Comparison of ENCODE assay signal across 16 mouse cellular contexts in the genomic region with DNA sequence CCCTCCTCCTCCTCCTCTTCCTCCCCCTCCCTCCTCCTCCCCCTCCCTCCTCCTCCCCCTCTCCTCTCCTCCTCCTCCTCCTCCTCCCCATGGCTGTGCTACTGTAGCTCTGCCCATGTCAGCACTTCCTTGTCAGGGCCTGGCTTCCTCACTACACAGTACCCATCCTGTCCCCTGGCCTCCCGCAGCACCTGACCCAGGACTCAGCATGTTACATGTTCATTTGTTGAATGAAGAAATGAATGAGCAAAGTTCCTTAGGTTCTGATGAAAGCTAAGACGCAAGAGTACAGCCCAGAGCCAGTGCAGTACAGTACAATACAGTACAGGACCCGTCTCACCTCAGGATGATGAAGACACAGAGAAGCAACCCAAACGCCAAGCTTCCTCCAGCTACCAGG. TPM values are rescaled to one million over a fixed set of nuclear protein-coding genes. Genes with fewer than 3 reads are reported as not detected.
DNase-seq lines count a peak whose midpoint lies in the region; ATAC-seq lines count a peak whose summit lies in the region.
"Had no signal": no experiment of that assay in that cellular context is flagged by ENCODE, and none has a peak within 500 bp of the region (broad histone marks: within the 10 kb centered on the region; RNA-seq: fewer than 3 reads in every experiment).

No protein-coding gene starts in this region.

- 64% methylated on average over 4 of the region's 4 CpGs for WGBS in liver, embryonic 12.5 days (ENCODE audit: insufficient replicate concordance)
- 71% methylated on average over 4 of the region's 4 CpGs for WGBS in liver, embryonic 11.5 days
- WGBS in limb, embryonic 10.5 days: 80% methylated on average over 4 of the region's 4 CpGs

- peaks cover 86% of the 10 kb centered on the region for H3K4me1 ChIP-seq in liver, embryonic 12.5 days
- H3K4me1 ChIP-seq in liver, embryonic 11.5 days (replicated peaks; ENCODE audit: control insufficient read depth, insufficient read depth, low read length): peaks cover 9% of the 10 kb centered on the region
- no peaks in the 10 kb centered on the region for H3K4me1 ChIP-seq in limb, embryonic 10.5 days
- H3K4me1 ChIP-seq: hindbrain, embryonic 15.5 days had no signal

- peaks cover 6% of the 10 kb centered on the region for H3K36me3 ChIP-seq in liver, embryonic 12.5 days
- no peaks in the 10 kb centered on the region for H3K36me3 ChIP-seq in liver, embryonic 11.5 days (ENCODE audit: control insufficient read depth, insufficient read depth, low read length)
- no peaks in the 10 kb centered on the region for H3K36me3 ChIP-seq in limb, embryonic 10.5 days
- H3K36me3 ChIP-seq: heart, embryonic 12.5 days; hindbrain, embryonic 15.5 days had no signal

- no peak for DNase-seq in liver, embryonic 11.5 days (ENCODE audit: low spot score)
- peak; percentile 60 for DNase-seq in CD4-positive helper T cell, adult 2 months (ENCODE audit: low read depth, low spot score)
- DNase-seq in limb, embryonic 10.5 days (ENCODE audit: low spot score): no peak
- DNase-seq in urinary bladder, postnatal 4 days (ENCODE audit: low spot score in 2 of 2): no peak
- no peak for DNase-seq in ovary, postnatal 36 days (ENCODE audit: low spot score)
- DNase-seq in spleen, adult 12 weeks (ENCODE audit: low spot score): no peak
- DNase-seq: adrenal gland, postnatal 25 days; forebrain, postnatal 0 days; gastrocnemius, postnatal 14 days; heart, postnatal 36 days had no signal

- H3K4me2 ChIP-seq in liver, embryonic 12.5 days: no peak overlapping the region
- H3K4me2 ChIP-seq in liver, embryonic 11.5 days: no peak overlapping the region
- H3K4me2 ChIP-seq: forebrain, embryonic 13.5 days; heart, embryonic 12.5 days; hindbrain, embryonic 15.5 days had no signal

- ATAC-seq in liver, embryonic 12.5 days: no peak
- no peak for ATAC-seq in liver, embryonic 11.5 days (replicated peaks; ENCODE audit: low FRiP score)
- peak; percentile 28 for ATAC-seq in CD4-positive, CD25-positive, alpha-beta regulatory T cell, adult 4 months
- ATAC-seq: forebrain, embryonic 13.5 days; forebrain, postnatal 0 days had no signal

- H3K9me3 ChIP-seq in liver, embryonic 12.5 days (replicated peaks): peaks cover 6% of the 10 kb centered on the region; the same call in 1 of the 2 replicates
- H3K9me3 ChIP-seq in liver, embryonic 11.5 days (ENCODE audit: control insufficient read depth, low read length): no peaks in the 10 kb centered on the region
- H3K9me3 ChIP-seq in limb, embryonic 10.5 days (replicated peaks): no peaks in the 10 kb centered on the region
- H3K9me3 ChIP-seq: hindbrain, embryonic 15.5 days had no signal

- peak overlapping the region; percentile 22 for H3K27ac ChIP-seq in liver, embryonic 12.5 days
- H3K27ac ChIP-seq in liver, embryonic 11.5 days (ENCODE audit: low read depth, low read length): no peak overlapping the region
- H3K27ac ChIP-seq in limb, embryonic 10.5 days: peak overlapping the region; percentile 3; the same call in 1 of the 2 replicates
- H3K27ac ChIP-seq: forebrain, embryonic 13.5 days; heart, adult 2 months; hindbrain, embryonic 15.5 days had no signal

- H3K9ac ChIP-seq in liver, embryonic 12.5 days: no peak overlapping the region
- H3K9ac ChIP-seq in liver, embryonic 11.5 days (ENCODE audit: low read depth, low read length): no peak overlapping the region
- H3K9ac ChIP-seq: forebrain, embryonic 13.5 days; forebrain, postnatal 0 days; heart, embryonic 12.5 days; hindbrain, embryonic 15.5 days had no signal

- H3K27me3 ChIP-seq in liver, embryonic 12.5 days (replicated peaks): 0 out of 2 replicates have a peak, but pooled peaks cover 6% of the 10 kb centered on the region
- no peaks in the 10 kb centered on the region for H3K27me3 ChIP-seq in liver, embryonic 11.5 days (replicated peaks; ENCODE audit: control insufficient read depth, insufficient read depth, low read length)
- no peaks in the 10 kb centered on the region for H3K27me3 ChIP-seq in limb, embryonic 10.5 days (ENCODE audit: low read depth, poor library complexity, severe bottlenecking)
- H3K27me3 ChIP-seq: forebrain, embryonic 13.5 days; hindbrain, embryonic 15.5 days had no signal

- H3K4me3 ChIP-seq in liver, embryonic 12.5 days: no peak overlapping the region
- H3K4me3 ChIP-seq in liver, embryonic 11.5 days (ENCODE audit: low read depth, low read length): no peak overlapping the region
- H3K4me3 ChIP-seq in limb, embryonic 10.5 days: no peak overlapping the region
- H3K4me3 ChIP-seq: forebrain, embryonic 13.5 days; heart, adult 2 months; heart, embryonic 12.5 days; hindbrain, embryonic 15.5 days had no signal

RNA-seq across cellular contexts. Expression of a gene that starts 36.5 kb away (rescaled TPM):
- polyA plus RNA-seq in liver, embryonic 12.5 days (2016; fragmentation: Nextera tagmentation; extraction: Ambion mirVana): 1.9 and 2.1 TPM in 2 replicates
- 0.71 and 1.0 TPM in 2 replicates for polyA plus RNA-seq in liver, embryonic 11.5 days (2014; fragmentation: Nextera tagmentation; extraction: Ambion mirVana)
- 10 to 100 TPM; 18.3 to 20.4 TPM for polyA plus RNA-seq in CD4-positive, CD25-positive, alpha-beta regulatory T cell, adult 4 months (2017; shearing (Covaris generic))
- 0.25 and 0.38 TPM in 2 replicates for polyA plus RNA-seq in limb, embryonic 10.5 days (2016; fragmentation: Nextera tagmentation; extraction: Ambion mirVana)

RNA-seq across cellular contexts. Expression of a gene that starts 45.3 kb away (rescaled TPM):
- 2.9 and 3.1 TPM in 2 replicates for polyA plus RNA-seq in liver, embryonic 12.5 days (2016; fragmentation: Nextera tagmentation; extraction: Ambion mirVana)
- polyA plus RNA-seq in liver, embryonic 11.5 days (2014; fragmentation: Nextera tagmentation; extraction: Ambion mirVana): 3.2 and 3.9 TPM in 2 replicates
- 10 to 100 TPM in 1 of 2 experiments, 1 to 10 TPM in 1; 8.9 to 12.5 TPM for polyA plus RNA-seq in CD4-positive, CD25-positive, alpha-beta regulatory T cell, adult 4 months (2017; shearing (Covaris generic))
- polyA plus RNA-seq in limb, embryonic 10.5 days (2016; fragmentation: Nextera tagmentation; extraction: Ambion mirVana): 2.8 and 3.1 TPM in 2 replicates
